Mouse (Mus musculus) heart, postnatal 25 days (tissue): ENCODE data around the gene Pcgf2. TPM values are rescaled to one million over a fixed set of nuclear protein-coding genes. Genes with fewer than 3 reads are reported as not detected.
"Not testable (repeated sequence)": the region's sequence is repeated elsewhere in the genome, so short reads cannot be mapped to it uniquely, and the experiment has no call there.

Source experiments
- DNase-seq: peaks from one replicate; pipeline ENCODE4 v3.0.0; 2022; ENCODE audit warnings: low spot score
- intact Hi-C: fragments of 180-260 bp; cut with DNase I; formaldehyde crosslinking; loops from one replicate; pipeline ENCODE4 v1.15.1; 2025
- total RNA-seq, 2 experiments: library from RNA; stranded (reverse); gene quantifications; 2 replicates each; pipeline ENCODE4 v1.2.3; 2021

The Pcgf2 gene
- total RNA-seq, 2 experiments from 2014 or later, result 6.2 to 6.4 TPM

DNA sequence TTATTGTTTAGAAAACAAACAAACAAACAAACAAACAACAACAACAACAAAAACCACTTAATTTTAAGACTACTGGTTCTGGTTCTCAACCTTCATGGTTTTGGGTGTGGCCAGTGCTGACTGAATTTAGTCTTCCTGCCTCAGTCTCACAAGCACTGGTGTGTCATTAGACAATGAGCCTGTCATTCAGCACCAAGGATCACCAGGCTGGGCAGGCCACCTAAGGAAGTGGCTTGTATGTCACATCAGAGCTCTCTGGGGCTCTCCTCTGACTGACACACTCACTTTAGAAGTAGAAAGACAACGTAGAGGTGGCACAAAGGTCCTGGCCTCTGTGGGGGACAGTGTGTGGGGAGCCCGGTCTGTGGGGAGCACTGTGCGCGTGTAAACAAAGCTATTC, 18.7 kb upstream of the Pcgf2 start:
- no peak for DNase-seq
- intact Hi-C loops, result no loop called here

DNA sequence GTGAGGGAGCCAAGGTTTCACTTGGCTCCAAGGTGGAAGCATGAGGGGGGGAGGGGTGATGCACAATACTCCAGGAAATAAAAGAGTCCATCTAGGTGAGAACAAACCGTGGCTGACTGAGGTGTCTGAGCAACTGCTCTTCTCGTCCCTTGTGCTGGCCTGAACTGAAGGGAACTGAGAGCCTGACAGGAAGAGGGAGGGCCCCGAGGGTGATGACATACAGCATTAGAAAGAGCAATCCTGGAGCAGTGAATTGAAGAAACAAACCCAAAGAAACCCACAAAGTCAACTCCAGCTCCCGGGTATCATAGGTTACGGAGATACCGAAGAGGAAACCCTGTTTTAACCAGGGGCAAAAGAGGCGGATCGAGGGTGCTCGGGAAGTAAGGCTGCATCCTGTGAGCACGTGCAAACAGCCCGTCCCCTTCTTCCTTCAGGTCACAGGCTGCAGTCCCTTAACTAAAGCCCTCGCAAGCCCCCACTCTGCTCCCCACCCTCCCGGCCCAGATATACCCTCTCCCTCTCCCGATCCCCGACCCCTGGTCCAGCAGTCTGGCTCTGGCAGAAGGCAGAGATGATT, 18.1 kb upstream of the Pcgf2 start:
- intact Hi-C loops, result no loop called here
- no peak for DNase-seq

DNA sequence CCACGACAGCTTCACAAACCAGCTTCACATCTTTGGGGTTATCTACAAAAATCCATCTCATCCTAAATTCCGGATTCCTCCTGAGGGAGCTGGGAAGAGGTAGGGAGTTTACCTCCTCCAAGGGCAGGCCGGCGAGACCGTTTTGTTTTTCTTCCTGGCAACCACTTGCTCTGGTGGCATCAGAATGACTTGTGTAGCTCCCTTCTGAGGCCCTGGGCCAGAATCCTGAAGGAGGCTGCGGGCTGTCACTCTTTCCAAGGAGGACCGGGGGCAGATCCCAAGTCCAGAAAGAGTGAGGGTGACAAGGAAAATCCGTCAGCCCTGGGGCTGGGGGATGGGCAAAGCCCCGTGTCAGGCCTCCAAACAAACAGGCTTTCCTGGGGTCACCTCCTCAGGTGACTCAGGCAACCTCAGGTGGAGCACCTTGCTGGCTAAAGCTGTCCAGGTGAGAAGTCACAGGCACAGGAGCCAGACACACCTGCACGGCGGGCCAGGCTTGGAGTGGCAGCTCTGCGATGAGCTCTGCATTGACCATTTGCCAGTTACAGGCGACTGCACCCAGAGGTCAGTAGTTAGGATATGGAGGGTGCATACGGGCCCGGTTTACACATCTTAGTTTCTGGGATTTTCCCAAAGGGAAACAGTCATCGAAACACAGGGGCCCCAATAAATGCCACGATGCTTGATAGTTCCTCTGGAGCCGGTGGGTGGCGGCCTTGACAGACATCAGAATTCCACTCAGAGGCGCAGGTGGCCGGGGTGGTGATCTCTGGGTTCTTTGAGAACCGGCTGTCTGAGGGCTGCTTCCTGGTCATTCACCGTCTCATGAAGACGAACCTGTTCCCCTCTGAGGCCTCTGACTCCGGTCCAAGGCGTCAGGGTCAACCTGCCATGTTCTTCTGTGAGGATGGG, 17.3 kb upstream of the Pcgf2 start:
- intact Hi-C loops, result no loop called here
- no peak for DNase-seq

DNA sequence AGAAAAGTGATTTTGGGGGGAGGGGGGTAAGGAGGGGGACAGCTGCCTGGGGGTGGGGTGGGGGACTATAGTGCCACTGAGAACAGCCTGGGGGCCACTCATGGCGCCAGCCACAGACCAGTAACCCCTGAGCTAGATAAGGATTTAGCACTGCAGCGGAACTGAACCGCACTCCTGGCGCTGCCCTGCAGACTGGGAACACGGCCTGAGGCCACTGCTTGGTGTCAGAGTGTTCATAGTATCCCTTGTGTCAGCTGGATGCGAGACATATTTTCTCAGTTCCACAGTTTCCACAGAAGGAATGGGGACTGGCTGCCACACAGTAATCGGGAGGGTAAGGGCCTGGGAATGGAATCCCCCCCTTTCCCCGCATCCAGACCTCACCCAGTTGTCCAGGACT, 15.7 kb upstream of the Pcgf2 start:
- intact Hi-C loops, result no loop called here
- no peak for DNase-seq

DNA sequence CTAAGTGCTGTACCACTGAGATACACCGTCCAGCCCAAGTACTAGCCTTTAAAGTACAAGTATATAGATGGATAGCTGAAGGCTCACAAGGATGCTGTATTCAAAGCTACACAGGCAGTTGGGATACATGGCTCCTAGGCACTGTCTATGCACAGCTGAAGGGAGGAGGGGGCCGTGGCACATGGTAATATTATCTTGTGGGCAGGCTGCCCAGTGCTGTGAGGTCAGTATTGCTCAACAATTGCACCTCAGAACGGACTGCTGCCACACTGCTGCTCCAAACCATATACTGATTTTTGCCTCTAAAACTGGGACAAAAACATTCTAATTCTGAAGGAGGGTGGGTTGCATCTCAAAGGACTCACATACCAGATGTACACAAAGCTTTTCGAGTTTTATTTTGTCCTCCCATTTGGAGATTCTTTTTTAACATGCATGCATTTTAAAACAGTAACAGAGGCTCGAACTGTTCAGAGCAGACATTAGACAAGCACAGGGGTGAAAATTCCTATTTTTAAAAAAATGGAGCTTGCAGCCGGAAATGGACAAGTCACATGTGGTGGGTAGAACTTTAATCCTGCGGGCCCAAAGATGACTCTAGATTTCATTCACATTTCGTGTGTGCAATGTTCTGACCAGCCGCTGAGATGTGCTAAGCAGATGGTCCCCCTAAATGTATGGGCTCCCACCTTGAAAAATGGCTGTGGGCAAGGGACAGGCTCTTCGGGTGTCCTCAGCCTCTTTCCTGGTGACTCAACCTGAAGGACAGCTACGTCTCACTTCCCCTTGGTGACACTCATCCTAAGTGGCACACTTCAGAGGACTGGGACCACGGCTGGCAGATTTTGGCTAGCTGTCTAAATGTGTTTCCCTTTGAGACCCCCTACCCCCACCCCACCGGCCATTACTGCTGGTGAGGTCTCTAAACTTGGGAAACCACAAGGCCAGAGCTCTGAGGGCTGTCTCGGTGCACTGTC, 14.8 kb upstream of the Pcgf2 start:
- DNase-seq, result peak; percentile 31
- intact Hi-C loops, result no loop called here

DNA sequence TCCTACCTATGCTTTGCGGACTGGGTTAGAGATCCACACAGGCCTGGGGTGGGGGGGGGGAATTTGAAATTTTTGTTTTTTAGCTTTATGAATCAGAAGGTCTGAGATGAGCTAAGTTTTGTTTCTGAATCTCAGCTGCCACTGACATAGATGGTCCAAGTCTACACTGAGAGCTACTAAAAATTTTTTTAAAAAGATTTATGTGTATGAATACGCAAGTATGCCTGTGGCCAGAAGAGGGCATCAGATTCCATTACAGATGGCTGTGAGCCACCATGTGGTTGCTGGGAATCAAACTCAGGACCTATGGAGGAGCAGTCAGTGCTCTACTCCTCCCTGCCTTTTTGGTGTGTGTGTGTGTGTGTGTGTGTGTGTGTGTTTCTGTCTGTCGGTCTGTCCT, 14.1 kb upstream of the Pcgf2 start:
- no peak for DNase-seq
- intact Hi-C loops, result no loop called here

DNA sequence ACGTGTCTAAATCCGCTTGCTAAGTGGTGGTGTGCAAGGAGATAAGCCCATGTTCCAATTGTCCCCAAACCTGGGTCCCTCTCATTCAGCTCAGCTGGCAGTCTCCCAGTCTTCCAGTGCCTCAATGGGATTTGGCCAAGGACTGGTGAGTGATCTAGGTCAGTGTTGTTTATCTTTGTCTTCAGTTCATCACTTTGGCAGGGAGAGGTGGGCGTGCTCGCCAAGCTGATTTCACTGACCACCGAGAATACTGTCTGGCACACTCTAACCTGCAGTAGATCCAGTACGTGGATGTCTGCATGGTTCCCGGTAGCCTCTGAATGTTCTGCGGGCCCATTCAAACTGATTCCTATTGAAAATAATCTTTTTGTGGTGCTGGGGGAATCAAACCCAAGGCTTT, 13.6 kb upstream of the Pcgf2 start:
- DNase-seq, result no peak
- intact Hi-C loops, result no loop called here

DNA sequence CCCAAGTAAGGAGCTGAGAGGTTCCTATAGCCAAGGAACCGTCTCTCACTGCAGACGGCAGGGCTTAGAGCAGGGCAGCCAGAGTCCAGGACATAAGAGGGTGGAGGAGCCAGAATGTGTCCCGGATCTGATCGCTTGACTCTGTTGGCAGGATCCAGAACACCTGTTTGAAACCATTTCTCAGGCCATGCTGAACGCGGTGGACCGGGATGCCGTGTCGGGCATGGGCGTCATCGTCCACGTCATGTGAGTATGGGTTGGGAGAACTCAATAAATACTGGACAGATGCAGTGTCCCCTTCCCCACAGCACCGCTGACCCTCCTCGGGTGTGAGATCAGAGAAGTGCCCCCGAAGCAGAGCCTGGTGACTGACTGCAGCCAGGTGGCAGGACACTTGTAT, 12.0 kb upstream of the Pcgf2 start:
- intact Hi-C loops, result no loop called here

DNA sequence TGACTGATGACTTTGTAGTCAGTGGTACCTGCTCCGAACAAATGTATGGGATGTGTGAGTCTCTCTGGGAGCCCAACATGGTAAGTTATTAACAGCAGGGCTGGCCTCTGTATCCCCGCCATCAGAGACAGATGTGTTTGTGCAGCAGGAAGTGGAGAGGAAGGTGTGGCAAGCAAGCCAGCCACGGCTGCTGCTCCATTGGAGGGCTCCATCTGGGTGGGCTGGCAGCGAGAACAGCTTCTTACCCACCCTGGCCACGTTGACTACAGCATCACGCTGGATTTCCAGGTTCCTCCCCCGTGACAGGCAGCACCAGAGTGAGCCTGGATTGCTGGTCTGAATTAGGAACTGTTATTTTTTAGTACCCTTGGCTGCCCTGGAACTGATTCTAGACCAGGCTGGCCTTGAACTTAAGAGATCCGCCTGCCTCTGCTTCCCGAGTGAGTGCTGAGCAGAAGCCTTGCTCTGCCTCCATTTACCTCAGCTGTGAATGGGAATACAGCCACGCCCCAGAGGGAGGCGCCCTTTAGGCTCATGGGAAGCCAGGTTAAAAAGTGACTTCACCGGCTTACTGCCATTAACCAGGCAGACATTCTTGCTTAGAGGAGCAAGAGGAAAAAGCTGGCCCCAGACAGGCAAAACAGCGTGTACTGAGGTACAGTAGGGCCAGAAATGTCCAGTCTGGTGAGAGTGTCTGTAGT, 11.1 kb upstream of the Pcgf2 start:
- DNase-seq, result no peak
- intact Hi-C loops, result no loop called here

More for the DNA sequence above, 12.0 kb upstream of the Pcgf2 start:
- no peak for DNase-seq

DNA sequence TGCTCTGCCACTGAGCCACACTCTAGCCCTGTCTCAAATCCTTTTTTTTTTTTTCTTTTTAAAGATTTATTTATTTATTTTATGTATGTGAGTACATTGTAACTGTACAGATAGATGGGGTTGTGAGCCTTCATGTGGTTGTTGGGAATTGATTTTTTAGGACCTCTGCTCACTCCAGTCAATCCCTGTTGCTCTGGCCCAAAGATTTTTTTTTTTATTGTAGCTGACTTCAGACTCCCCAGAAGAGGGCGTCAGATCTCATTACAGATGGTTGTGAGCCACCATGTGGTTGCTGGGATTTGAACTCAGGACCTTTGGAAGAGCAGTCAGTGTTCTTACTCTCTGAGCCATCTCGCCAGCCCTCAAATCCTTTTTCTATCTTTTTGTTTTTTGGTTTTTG, 9.8 kb upstream of the Pcgf2 start:
- DNase-seq, intact Hi-C loops: not testable (repeated sequence)

DNA sequence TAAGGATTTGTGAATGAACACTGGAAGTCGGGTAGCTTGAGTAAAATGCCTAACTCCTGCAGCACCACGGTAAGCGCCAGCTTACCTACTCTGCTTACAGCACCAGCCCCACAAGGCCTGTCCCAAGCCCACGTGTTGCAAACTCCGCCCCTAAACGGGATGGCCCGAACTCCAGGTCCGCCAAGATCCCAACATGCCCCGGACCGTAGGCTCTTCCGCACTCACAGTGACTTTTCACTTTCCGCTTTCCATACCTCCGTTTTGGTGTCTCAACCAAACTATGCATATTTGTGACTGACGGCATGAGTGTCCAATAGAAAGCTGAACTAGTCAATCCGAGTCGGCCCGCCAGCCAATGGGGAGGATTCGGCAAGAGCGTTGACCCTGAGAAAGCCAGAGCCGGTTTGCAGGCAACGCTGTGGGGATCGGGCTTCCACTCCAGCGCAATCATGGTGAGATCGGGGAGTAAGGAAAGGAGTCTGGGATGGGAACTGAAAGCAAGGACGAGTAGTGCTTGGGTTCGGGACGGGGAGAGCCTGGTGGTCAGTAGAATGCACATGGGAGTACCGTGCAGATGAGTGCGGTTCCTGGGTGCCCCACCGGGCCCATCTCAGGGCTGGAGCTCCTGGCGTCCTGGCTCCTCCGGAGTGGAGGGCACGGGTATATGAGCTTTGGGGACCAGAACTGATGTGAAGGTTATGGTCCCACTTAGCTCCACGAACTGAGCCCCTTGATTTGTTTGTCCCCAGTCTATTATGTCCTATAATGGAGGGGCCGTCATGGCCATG, 2.9 kb upstream of the Pcgf2 start, which contains the start of gene Psmb3:
Gene Psmb3 (plus strand): TSS at position 361 of the 788 bp plus-strand sequence.
- DNase-seq, result peak; percentile 96
- intact Hi-C loops, result loop anchor here (5.0 kb wide), 1 partner anchor 39 kb away; the partner anchor contains the start of gene Pip4k2b

DNA sequence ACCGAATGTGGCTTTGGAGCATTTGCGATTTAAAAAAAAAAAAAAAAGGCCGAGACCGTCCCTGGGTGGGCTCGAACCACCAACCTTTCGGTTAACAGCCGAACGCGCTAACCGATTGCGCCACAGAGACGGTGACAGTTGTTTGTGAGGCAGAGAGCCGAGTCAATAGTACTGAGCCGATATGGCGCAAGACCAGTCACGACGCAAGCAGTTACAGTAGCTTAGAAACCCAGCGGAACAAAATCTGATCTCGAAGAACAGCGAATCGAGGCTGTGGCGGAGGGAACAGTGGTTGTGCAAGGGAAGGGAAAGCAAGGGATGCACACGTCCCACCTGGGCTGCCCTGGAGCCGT, 2.1 kb upstream of the Pcgf2 start:
- peak; percentile 76 for DNase-seq
- intact Hi-C loops, result loop anchor here (5.0 kb wide), 1 partner anchor 40 kb away; the partner anchor contains the start of gene Pip4k2b

DNA sequence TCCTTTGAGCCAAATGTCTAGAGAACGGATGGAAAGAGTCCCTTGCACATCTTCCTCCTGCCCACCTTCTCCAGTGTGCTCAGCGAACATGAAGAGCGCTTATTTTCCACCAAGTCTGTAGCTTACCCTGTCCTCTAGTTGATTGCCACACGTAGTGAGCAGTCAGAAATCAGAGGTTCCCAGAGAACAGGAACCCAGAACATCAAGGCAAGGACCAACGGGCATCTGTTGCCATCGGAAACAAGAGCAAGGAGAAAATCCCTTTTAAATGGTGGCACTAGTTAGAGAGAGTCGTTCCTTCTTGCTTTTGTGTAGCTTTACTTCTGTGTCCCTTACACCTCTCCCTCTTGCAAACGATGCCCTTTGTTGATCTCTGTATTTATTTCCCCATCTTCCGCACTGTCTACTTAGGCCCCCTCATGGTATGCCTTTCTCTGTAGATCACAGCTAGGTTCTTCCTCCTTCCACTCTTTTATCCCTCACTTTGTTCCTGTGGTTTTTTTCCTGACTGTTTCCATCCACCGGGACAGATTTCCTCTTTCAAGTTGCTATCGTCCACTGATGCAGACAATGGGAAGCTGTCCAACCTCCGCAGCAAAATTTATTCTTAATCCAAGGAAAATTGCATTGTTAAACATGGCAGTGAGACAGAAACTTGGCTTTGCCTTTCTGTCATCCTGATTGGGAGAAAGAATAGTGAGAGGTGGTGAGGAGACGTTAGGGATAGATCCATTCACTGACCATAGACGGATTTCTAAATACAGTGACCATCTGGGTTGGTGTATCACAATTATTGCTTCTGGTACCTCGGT, 1.5 kb upstream of the Pcgf2 start:
- no peak for DNase-seq
- intact Hi-C loops, result loop anchor here (5.0 kb wide), 1 partner anchor 41 kb away; the partner anchor contains the start of gene Pip4k2b

DNA sequence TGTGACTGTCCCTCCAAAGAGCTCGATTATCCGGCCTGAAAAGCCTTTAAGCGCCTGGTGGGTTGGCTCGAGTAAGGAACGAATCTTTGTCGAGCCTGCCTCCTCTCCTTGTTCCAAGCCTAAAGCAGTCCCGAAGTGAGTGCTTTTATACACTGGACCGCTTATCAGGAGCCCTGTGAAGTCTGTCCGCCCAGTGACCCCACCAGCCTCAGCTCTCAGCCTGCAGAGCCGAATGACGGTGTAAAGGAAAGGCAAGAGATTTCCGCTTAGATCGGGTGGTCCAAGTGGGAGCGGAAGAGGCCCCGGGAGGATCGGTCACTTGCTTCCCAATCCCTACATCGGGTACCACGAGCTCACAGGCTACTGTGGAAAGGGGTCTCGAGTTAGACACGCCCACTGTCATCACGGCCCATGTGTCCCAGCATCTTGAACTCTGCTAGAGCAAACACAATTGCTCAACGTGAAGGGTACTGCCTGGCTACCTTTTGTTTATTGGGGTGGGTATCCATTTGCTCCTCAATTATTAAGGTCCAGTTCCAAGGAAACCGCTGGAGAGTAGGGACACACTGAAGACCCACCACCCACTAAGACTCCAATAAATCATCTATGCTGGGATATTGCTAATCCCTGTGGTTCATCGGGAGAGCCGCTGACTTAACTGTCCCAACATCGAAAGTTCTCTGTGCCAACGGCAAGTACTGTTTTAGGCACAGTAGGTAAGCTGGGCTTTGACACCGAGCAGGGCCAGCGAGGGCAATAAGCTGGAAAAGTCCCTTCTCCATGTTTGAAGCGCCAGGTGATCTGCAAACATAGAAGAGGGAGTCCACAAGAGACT, 666 bp upstream of the Pcgf2 start:
- DNase-seq, result no peak
- intact Hi-C loops, result loop anchor here (5.0 kb wide), 1 partner anchor 41 kb away; the partner anchor contains the start of gene Pip4k2b

DNA sequence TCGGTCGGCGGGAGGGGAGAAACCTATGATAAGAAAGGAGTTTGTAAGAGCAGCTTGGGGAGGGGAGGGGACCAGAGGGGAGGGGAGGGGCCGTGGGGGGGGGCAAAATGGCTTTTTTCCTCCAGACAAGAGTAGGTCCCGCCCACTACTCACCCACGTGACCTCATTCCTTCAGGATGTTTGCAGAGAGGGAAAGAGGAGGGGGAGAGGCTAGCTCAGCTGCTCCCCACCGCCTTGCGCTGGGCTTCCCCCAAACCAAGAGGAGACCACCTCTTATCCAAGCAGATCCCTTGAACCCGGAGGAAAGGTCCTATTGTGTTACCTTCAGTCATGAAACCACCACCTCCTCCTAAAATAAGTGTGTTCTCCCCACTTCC, 683 bp downstream of the Pcgf2 start:
- intact Hi-C loops, result loop anchor here (5.0 kb wide), 1 partner anchor 43 kb away; the partner anchor contains the start of gene Pip4k2b
- DNase-seq, result peak; percentile 68

DNA sequence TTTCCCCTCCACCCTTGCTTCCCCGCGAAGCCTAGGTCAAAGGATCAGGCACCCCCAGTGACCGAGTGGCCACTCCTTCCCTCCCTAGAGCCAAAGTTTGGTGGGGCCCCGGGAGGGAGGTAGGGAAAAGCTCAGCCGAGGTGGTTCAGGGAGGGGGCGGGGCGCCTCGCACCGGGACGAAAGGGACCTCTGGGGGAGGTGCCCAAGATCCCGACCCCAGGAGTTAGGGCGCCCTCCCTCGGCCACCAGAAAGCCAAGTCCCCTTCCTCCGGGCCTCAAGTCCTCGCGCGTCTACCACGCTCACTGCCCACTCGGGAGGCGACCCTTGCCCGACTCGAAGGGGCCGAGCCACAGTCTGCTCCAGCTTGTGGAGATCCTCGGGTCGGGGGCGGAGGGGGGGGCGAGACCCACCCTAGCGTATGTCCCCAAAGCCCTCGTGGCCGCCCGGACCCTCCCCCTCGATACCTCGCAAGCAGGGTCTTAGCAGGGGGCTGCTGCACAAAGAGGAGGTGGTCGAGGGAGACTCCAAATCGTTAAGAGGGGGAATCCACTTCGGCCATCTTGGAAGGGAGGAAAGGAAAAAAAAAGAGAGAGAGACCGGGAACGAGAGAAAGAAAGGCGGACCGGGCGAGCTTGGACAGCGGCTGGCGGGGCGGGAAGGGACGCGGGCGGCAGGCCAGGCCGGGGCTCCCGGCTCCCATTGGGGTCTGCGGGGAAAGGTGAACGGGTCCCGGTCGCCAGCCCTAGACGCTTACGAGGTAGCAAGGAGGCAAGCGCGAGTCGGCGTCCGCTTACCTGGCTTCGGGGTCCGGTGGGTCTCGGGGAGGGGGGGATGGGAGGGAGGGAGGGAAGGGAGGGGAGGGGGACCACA, 1.3 kb downstream of the Pcgf2 start:
- intact Hi-C loops, result no loop called here

More for the DNA sequence above, 1.3 kb downstream of the Pcgf2 start:
- peak; percentile 47 for DNase-seq
